Mouse (Mus musculus): Measurements from ENCODE around the gene Rpl21.

GRCm38 (mm10) chr5:146859246-146859645 is 26.6 kb downstream of the Rpl21 start:
- TF ChIP-seq EP300 (IDR thresholded peaks at IDR 0.05; ENCODE audit: low read depth in 1 of 2, low read length in 2 of 2) (no peak), CTCF (IDR thresholded peaks at IDR 0.05 in 2 of 3, conservative IDR thresholded peaks at IDR 0.05 in 1 of 3; ENCODE audit: control insufficient read depth in 1 of 3, insufficient read depth in 1 of 3, low read depth in 2 of 3, low read length in 3 of 3, poor library complexity in 1 of 3, severe bottlenecking in 1 of 3) (no peak), MAX (IDR thresholded peaks at IDR 0.05; ENCODE audit: low read length) (no peak), POLR2A (IDR thresholded peaks at IDR 0.05; ENCODE audit: control insufficient read depth in 1 of 2, insufficient read depth in 1 of 2, low read depth in 1 of 2, low read length in 2 of 2, poor library complexity in 1 of 2) (no peak), MXI1 (IDR thresholded peaks at IDR 0.05; ENCODE audit: low read depth, low read length) (no peak), USF1 (IDR thresholded peaks at IDR 0.05; ENCODE audit: low read depth, low read length) (no peak), SIN3A (IDR thresholded peaks at IDR 0.05; ENCODE audit: low read length) (no peak), CHD1 (IDR thresholded peaks at IDR 0.05; ENCODE audit: low read depth, low read length) (no peak), TAL1 (IDR thresholded peaks at IDR 0.05; ENCODE audit: low read length) (no peak), ETS1 (IDR thresholded peaks at IDR 0.05; ENCODE audit: low read depth, low read length) (no peak), RCOR1 (IDR thresholded peaks at IDR 0.05; ENCODE audit: low read depth, low read length) (no peak)
